ENCODE assay signal across 10 mouse cellular contexts in the genomic region with DNA sequence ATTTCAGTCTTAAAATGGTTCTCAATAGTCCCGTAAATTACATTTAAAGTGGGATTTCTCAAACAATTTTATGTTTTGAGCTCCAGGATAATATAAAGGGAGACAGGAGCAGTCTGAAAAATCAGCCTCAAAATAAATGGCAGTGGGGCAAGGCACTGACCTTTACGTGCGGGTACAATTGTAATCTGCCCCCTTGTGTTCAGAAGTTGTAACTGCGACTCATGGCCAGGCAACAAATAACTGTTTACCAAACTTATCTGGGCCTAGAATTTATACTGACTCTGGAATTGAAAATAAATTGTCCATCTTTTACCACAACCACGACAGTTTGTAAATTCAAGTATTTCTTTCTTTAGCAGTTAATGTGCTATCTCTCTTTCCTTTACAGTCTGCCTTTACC. TPM values are rescaled to one million over a fixed set of nuclear protein-coding genes. Genes with fewer than 3 reads are reported as not detected.
A peak's percentile ranks its signal among the peaks of the same experiment; 100 is the strongest.
DNase-seq lines count a peak whose midpoint lies in the region; ATAC-seq and TF ChIP-seq lines count a peak whose summit lies in the region.
"Had no signal": no experiment of that assay in that cellular context is flagged by ENCODE, and none has a peak within 500 bp of the region (broad histone marks: within the 10 kb centered on the region; RNA-seq: fewer than 3 reads in every experiment).

No protein-coding gene starts in this region.

- DNase-seq in adrenal gland, adult (ENCODE audit: inconsistent age in 2 of 2, low spot score in 1 of 2), result peak; percentile 7 to 59
- DNase-seq in adrenal gland, postnatal 4 days (ENCODE audit: low spot score in 2 of 2), result no peak
- peak in 1 of 2 experiments; percentile 10 for DNase-seq in layer of hippocampus, adult 2 months (ENCODE audit: low spot score in 2 of 2)
- DNase-seq in layer of hippocampus, adult 8-10 months (ENCODE audit: low spot score in 2 of 2), result no peak
- peak; percentile 36 for DNase-seq in MEL (ENCODE audit: low read depth, low spot score)
- DNase-seq in ovary, postnatal 10 days (ENCODE audit: low spot score), result no peak

- H3K9ac ChIP-seq in MEL (ENCODE audit: control insufficient read depth, low read depth, low read length, poor library complexity, severe bottlenecking), result no peak overlapping the region

- TF ChIP-seq CTCF in layer of hippocampus, adult 2 months (conservative IDR thresholded peaks at IDR 0.05), result peak; percentile 80
- peak; percentile 50 to 64 (median 55) for TF ChIP-seq CTCF in MEL (IDR thresholded peaks at IDR 0.05 in 2 of 3, conservative IDR thresholded peaks at IDR 0.05 in 1 of 3; ENCODE audit: control insufficient read depth in 1 of 3, insufficient read depth in 1 of 3, low read depth in 2 of 3, low read length in 3 of 3, poor library complexity in 1 of 3, severe bottlenecking in 1 of 3)
- TF ChIP-seq CTCF in embryonic fibroblast, embryonic 13.5 days (IDR thresholded peaks at IDR 0.05; ENCODE audit: borderline replicate concordance, insufficient read depth, low read length), result peak; percentile 26; the same call in 1 of the 2 replicates

- TF ChIP-seq EP300 in MEL (IDR thresholded peaks at IDR 0.05; ENCODE audit: low read depth in 1 of 2, low read length in 2 of 2), result no peak

- no peak for ATAC-seq in erythroblast, adult 5-6 weeks (replicated peaks; ENCODE audit: low FRiP score, poor library complexity, severe bottlenecking)

- H3K4me3 ChIP-seq in layer of hippocampus, adult 2 months, result no peak overlapping the region
- H3K4me3 ChIP-seq in MEL (ENCODE audit: control insufficient read depth in 1 of 2, insufficient read depth in 1 of 2, low read depth in 2 of 2, low read length in 2 of 2), result no peak overlapping the region
- H3K4me3 ChIP-seq in embryonic fibroblast, embryonic 13.5 days (ENCODE audit: insufficient read depth, low read length), result no peak overlapping the region
- H3K4me3 ChIP-seq: myocyte had no signal

- no peaks in the 10 kb centered on the region for H3K79me2 ChIP-seq in MEL (ENCODE audit: control insufficient read depth, insufficient read depth, low read length, poor library complexity)

- H3K4me1 ChIP-seq in MEL (ENCODE audit: control insufficient read depth in 1 of 2, insufficient read depth in 2 of 2, low read length in 2 of 2), result no peaks in the 10 kb centered on the region
- H3K4me1 ChIP-seq in embryonic fibroblast, embryonic 13.5 days (ENCODE audit: control insufficient read depth, insufficient read depth, low read length), result no peaks in the 10 kb centered on the region

- H3K27ac ChIP-seq in layer of hippocampus, adult 2 months, result no peak overlapping the region
- no peak overlapping the region for H3K27ac ChIP-seq in MEL (ENCODE audit: control insufficient read depth, low read depth, low read length)
- no peak overlapping the region for H3K27ac ChIP-seq in embryonic fibroblast, embryonic 13.5 days (ENCODE audit: insufficient read depth, low read length)

- no peak for TF ChIP-seq POLR2A in MEL (IDR thresholded peaks at IDR 0.05; ENCODE audit: control insufficient read depth in 1 of 2, insufficient read depth in 1 of 2, low read depth in 1 of 2, low read length in 2 of 2, poor library complexity in 1 of 2)
- TF ChIP-seq POLR2A in embryonic fibroblast, embryonic 13.5 days (IDR thresholded peaks at IDR 0.05; ENCODE audit: low read depth, low read length), result no peak

- H3K9me3 ChIP-seq in MEL (replicated peaks; ENCODE audit: insufficient read depth, low read length), result no peaks in the 10 kb centered on the region

- no peaks in the 10 kb centered on the region for H3K36me3 ChIP-seq in MEL (ENCODE audit: control insufficient read depth in 1 of 2, insufficient read depth in 2 of 2, low read length in 2 of 2)

- H3K27me3 ChIP-seq in MEL (ENCODE audit: control insufficient read depth in 1 of 2, insufficient read depth in 2 of 2, low read length in 2 of 2), result no peaks in the 10 kb centered on the region

- peak; percentile 24; the same call in 1 of the 2 replicates for TF ChIP-seq RAD21 in MEL (IDR thresholded peaks at IDR 0.05; ENCODE audit: low read depth, low read length)

TF ChIP-seq in MEL, 35 proteins besides CTCF, POLR2A, EP300 and RAD21:
- TF ChIP-seq ZC3H11A (IDR thresholded peaks at IDR 0.05; ENCODE audit: low read depth, low read length), result 0 out of 2 replicates have a peak, but pooled peaks have one; percentile 25
- peak; percentile 66 for TF ChIP-seq SMC3 (IDR thresholded peaks at IDR 0.05; ENCODE audit: low read depth, low read length)
- no peak for TF ChIP-seq TCF12 (IDR thresholded peaks at IDR 0.05; ENCODE audit: low read depth, low read length)
- no peak for TF ChIP-seq E2F4 (IDR thresholded peaks at IDR 0.05; ENCODE audit: borderline replicate concordance, low read depth, low read length)
- TF ChIP-seq CHD1 (IDR thresholded peaks at IDR 0.05; ENCODE audit: low read depth, low read length), result no peak
- no peak for TF ChIP-seq MAFK (IDR thresholded peaks at IDR 0.05; ENCODE audit: borderline replicate concordance, low read depth, low read length)
- no peak for TF ChIP-seq MAZ (IDR thresholded peaks at IDR 0.05; ENCODE audit: low read depth, low read length)

RNA-seq across cellular contexts. Expression of a gene that starts 17.8 kb away (rescaled TPM):
- total RNA-seq in adrenal gland, postnatal 4 days (2021), result not detected
- not detected for total RNA-seq in layer of hippocampus, adult 2 months (2021)
- not detected for total RNA-seq in layer of hippocampus, adult 8-10 months (2022)
- total RNA-seq in MEL (2012; rRNA removed), result not detected in 2 replicates
- polyA plus RNA-seq in MEL (2012; ENCODE audit: insufficient read depth in 1 of 2, insufficient read length in 2 of 2, low read depth in 1 of 2, low replicate concordance in 2 of 2, missing spikeins in 1 of 2), result not detected
- not detected in 2 replicates for polyA plus RNA-seq in embryonic fibroblast, embryonic 13.5 days (2011; ENCODE audit: insufficient read length, low read depth, missing spikeins)
- total RNA-seq in erythroblast, adult 5-6 weeks (2015; ENCODE audit: low replicate concordance), result not detected in 2 replicates
- total RNA-seq in erythroblast, adult 5-6 weeks (2017; ENCODE audit: low replicate concordance), result not detected in 2 replicates
- polyA plus RNA-seq: heart, embryonic 14.5 days; myocyte had no signal

RNA-seq across cellular contexts. Expression of a gene that starts 22.6 kb away (rescaled TPM):
- not detected for total RNA-seq in adrenal gland, postnatal 4 days (2021)
- total RNA-seq in layer of hippocampus, adult 2 months (2021), result not detected
- not detected for total RNA-seq in layer of hippocampus, adult 8-10 months (2022)
- not detected in 2 replicates for total RNA-seq in MEL (2012; rRNA removed)
- polyA plus RNA-seq in MEL (2012; ENCODE audit: insufficient read depth in 1 of 2, insufficient read length in 2 of 2, low read depth in 1 of 2, low replicate concordance in 2 of 2, missing spikeins in 1 of 2), result not detected
- polyA plus RNA-seq in embryonic fibroblast, embryonic 13.5 days (2011; ENCODE audit: insufficient read length, low read depth, missing spikeins), result not detected in 2 replicates
- total RNA-seq in erythroblast, adult 5-6 weeks (2015; ENCODE audit: low replicate concordance), result not detected in 2 replicates
- not detected in 2 replicates for total RNA-seq in erythroblast, adult 5-6 weeks (2017; ENCODE audit: low replicate concordance)
- polyA plus RNA-seq: heart, embryonic 14.5 days; myocyte had no signal

RNA-seq across cellular contexts. Expression of a gene that starts 25.5 kb away (rescaled TPM):
- total RNA-seq in adrenal gland, postnatal 4 days (2021), result not detected
- total RNA-seq in layer of hippocampus, adult 2 months (2021), result not detected
- not detected for total RNA-seq in layer of hippocampus, adult 8-10 months (2022)
- not detected in 2 replicates for total RNA-seq in MEL (2012; rRNA removed)
- polyA plus RNA-seq in MEL (2012; ENCODE audit: insufficient read depth in 1 of 2, insufficient read length in 2 of 2, low read depth in 1 of 2, low replicate concordance in 2 of 2, missing spikeins in 1 of 2), result not detected
- not detected in 2 replicates for polyA plus RNA-seq in embryonic fibroblast, embryonic 13.5 days (2011; ENCODE audit: insufficient read length, low read depth, missing spikeins)
- not detected in 2 replicates for total RNA-seq in erythroblast, adult 5-6 weeks (2015; ENCODE audit: low replicate concordance)
- not detected in 2 replicates for total RNA-seq in erythroblast, adult 5-6 weeks (2017; ENCODE audit: low replicate concordance)
- polyA plus RNA-seq: heart, embryonic 14.5 days; myocyte had no signal

RNA-seq across cellular contexts. Expression of a gene that starts 26.4 kb away (rescaled TPM):
- not detected for total RNA-seq in adrenal gland, postnatal 4 days (2021)
- total RNA-seq in layer of hippocampus, adult 2 months (2021), result not detected
- not detected for total RNA-seq in layer of hippocampus, adult 8-10 months (2022)
- not detected in 2 replicates for total RNA-seq in MEL (2012; rRNA removed)
- polyA plus RNA-seq in MEL (2012; ENCODE audit: insufficient read depth in 1 of 2, insufficient read length in 2 of 2, low read depth in 1 of 2, low replicate concordance in 2 of 2, missing spikeins in 1 of 2), result not detected
- polyA plus RNA-seq in embryonic fibroblast, embryonic 13.5 days (2011; ENCODE audit: insufficient read length, low read depth, missing spikeins), result not detected in 2 replicates
- total RNA-seq in erythroblast, adult 5-6 weeks (2015; ENCODE audit: low replicate concordance), result not detected in 2 replicates
- not detected in 2 replicates for total RNA-seq in erythroblast, adult 5-6 weeks (2017; ENCODE audit: low replicate concordance)
- polyA plus RNA-seq: heart, embryonic 14.5 days; myocyte had no signal

RNA-seq across cellular contexts. Expression of a gene that starts 31.4 kb away (rescaled TPM):
- total RNA-seq in adrenal gland, postnatal 4 days (2021), result not detected
- total RNA-seq in layer of hippocampus, adult 2 months (2021), result not detected
- total RNA-seq in layer of hippocampus, adult 8-10 months (2022), result not detected
- total RNA-seq in MEL (2012; rRNA removed), result not detected in 2 replicates
- not detected for polyA plus RNA-seq in MEL (2012; ENCODE audit: insufficient read depth in 1 of 2, insufficient read length in 2 of 2, low read depth in 1 of 2, low replicate concordance in 2 of 2, missing spikeins in 1 of 2)
- polyA plus RNA-seq in embryonic fibroblast, embryonic 13.5 days (2011; ENCODE audit: insufficient read length, low read depth, missing spikeins), result not detected in 2 replicates
- not detected in 2 replicates for total RNA-seq in erythroblast, adult 5-6 weeks (2015; ENCODE audit: low replicate concordance)
- total RNA-seq in erythroblast, adult 5-6 weeks (2017; ENCODE audit: low replicate concordance), result not detected in 2 replicates
- polyA plus RNA-seq: heart, embryonic 14.5 days; myocyte had no signal

Comparison
In these comparisons a context has a peak if more than half of its experiments do, and no peak if none do; other contexts are left out.
1. DNase-seq: peak in adrenal gland, adult (2 of 2) and MEL (single experiment); none in adrenal gland, postnatal 4 days (0 of 2), layer of hippocampus, adult 8-10 months (0 of 2) and ovary, postnatal 10 days (single experiment).
2. CTCF ChIP-seq: peak in every context shown above with its lines; median percentile 80 in layer of hippocampus, adult 2 months; 55 in MEL; 26 in embryonic fibroblast, embryonic 13.5 days.